Mouse (Mus musculus) C2C12 (cell line): ENCODE data around the gene Rbfox3.

Experiments used
- CTCF ChIP-seq: IDR thresholded peaks from one replicate; pipeline ENCODE4 v1.5.1; 2011; ENCODE audit not compliant: control insufficient read depth, insufficient read depth, insufficient read length
- MAX ChIP-seq: IDR thresholded peaks from one replicate; pipeline ENCODE4 v1.6.1; 2011; ENCODE audit warnings: mild to moderate bottlenecking, control low read depth

- no peak for TF ChIP-seq CTCF
- no peak for TF ChIP-seq MAX
These were observed 159.3 kb downstream of the Rbfox3 start for GRCm38 (mm10) chr11:118751879-118752616.
